Mouse (Mus musculus): ENCODE data around the gene Iqcm. TPM values are rescaled to one million over a fixed set of nuclear protein-coding genes. Genes with fewer than 3 reads are reported as not detected.

Iqcm gene
- polyA plus RNA-seq, 1 experiment from 2014 or later, result not detected

GRCm38 (mm10) chr8:75917603-75918344 is 469.3 kb downstream of the Iqcm start:
- ATAC-seq (ENCODE audit: insufficient number of reproducible peaks, insufficient read depth, low FRiP score, low read depth), result no peak
- H3K27ac ChIP-seq (replicated peaks in 1 of 2; ENCODE audit: control insufficient read depth in 1 of 2, insufficient read depth in 1 of 2, low read depth in 2 of 2, low read length in 2 of 2), result no peak overlapping the region
- H3K27me3 ChIP-seq (ENCODE audit: control insufficient read depth, insufficient read depth, low read length), result no peaks in the 10 kb centered on the region
- H3K36me3 ChIP-seq (ENCODE audit: control insufficient read depth, insufficient read depth, low read length), result no peaks in the 10 kb centered on the region
- 73% methylated on average over 15 of the region's 15 CpGs for WGBS
- no peak overlapping the region for H3K4me2 ChIP-seq (ENCODE audit: low read length)
- no peak overlapping the region for H3K4me3 ChIP-seq (ENCODE audit: control insufficient read depth in 1 of 2, insufficient read depth in 1 of 2, low read depth in 1 of 2, low read length in 2 of 2)
- H3K4me1 ChIP-seq (ENCODE audit: control insufficient read depth in 2 of 2, insufficient read depth in 2 of 2, low read length in 2 of 2), result no peaks in the 10 kb centered on the region
- H3K9me3 ChIP-seq (ENCODE audit: control insufficient read depth, low read length), result no peaks in the 10 kb centered on the region
- no peak overlapping the region for H3K9ac ChIP-seq (ENCODE audit: low read length)

- Histone ChIP-seq H3K9ac (ENCODE audit: low read length) (no peak overlapping the region), H3K4me1 (ENCODE audit: control insufficient read depth in 2 of 2, insufficient read depth in 2 of 2, low read length in 2 of 2) (no peaks in the 10 kb centered on the region), H3K4me2 (ENCODE audit: low read length) (no peak overlapping the region), H3K27ac (replicated peaks in 1 of 2; ENCODE audit: control insufficient read depth in 1 of 2, insufficient read depth in 1 of 2, low read depth in 2 of 2, low read length in 2 of 2) (no peak overlapping the region), H3K36me3 (ENCODE audit: control insufficient read depth, insufficient read depth, low read length) (no peaks in the 10 kb centered on the region), H3K4me3 (ENCODE audit: control insufficient read depth in 1 of 2, insufficient read depth in 1 of 2, low read depth in 1 of 2, low read length in 2 of 2) (no peak overlapping the region), H3K9me3 (ENCODE audit: control insufficient read depth, low read length) (no peaks in the 10 kb centered on the region), H3K27me3 (ENCODE audit: control insufficient read depth, insufficient read depth, low read length) (no peaks in the 10 kb centered on the region)
- ATAC-seq (ENCODE audit: insufficient number of reproducible peaks, insufficient read depth, low FRiP score, low read depth), result no peak
- WGBS, result 51% methylated on average over 1 of the region's 1 CpGs
Measured at GRCm38 (mm10) chr8:75949166-75949565, 500.7 kb downstream of the Iqcm start.

GRCm38 (mm10) chr8:75956016-75956415 is 507.5 kb downstream of the Iqcm start:
- Histone ChIP-seq H3K9me3 (ENCODE audit: control insufficient read depth, low read length) (no peaks in the 10 kb centered on the region), H3K9ac (ENCODE audit: low read length) (no peak overlapping the region), H3K4me2 (ENCODE audit: low read length) (no peak overlapping the region), H3K4me1 (ENCODE audit: control insufficient read depth in 2 of 2, insufficient read depth in 2 of 2, low read length in 2 of 2) (no peaks in the 10 kb centered on the region), H3K27me3 (ENCODE audit: control insufficient read depth, insufficient read depth, low read length) (no peaks in the 10 kb centered on the region), H3K4me3 (ENCODE audit: control insufficient read depth in 1 of 2, insufficient read depth in 1 of 2, low read depth in 1 of 2, low read length in 2 of 2) (no peak overlapping the region), H3K27ac (replicated peaks in 1 of 2; ENCODE audit: control insufficient read depth in 1 of 2, insufficient read depth in 1 of 2, low read depth in 2 of 2, low read length in 2 of 2) (no peak overlapping the region), H3K36me3 (ENCODE audit: control insufficient read depth, insufficient read depth, low read length) (no peaks in the 10 kb centered on the region)
- 72% methylated on average over 2 of the region's 2 CpGs for WGBS
- no peak for ATAC-seq (ENCODE audit: insufficient number of reproducible peaks, insufficient read depth, low FRiP score, low read depth)

GRCm38 (mm10) chr8:76018501-76018900 is 570.0 kb downstream of the Iqcm start:
- Histone ChIP-seq H3K4me3 (ENCODE audit: control insufficient read depth in 1 of 2, insufficient read depth in 1 of 2, low read depth in 1 of 2, low read length in 2 of 2) (no peak overlapping the region), H3K27me3 (ENCODE audit: control insufficient read depth, insufficient read depth, low read length) (no peaks in the 10 kb centered on the region), H3K36me3 (ENCODE audit: control insufficient read depth, insufficient read depth, low read length) (no peaks in the 10 kb centered on the region), H3K9ac (ENCODE audit: low read length) (no peak overlapping the region), H3K9me3 (ENCODE audit: control insufficient read depth, low read length) (0 out of 2 replicates have a peak, but pooled peaks cover 3% of the 10 kb centered on the region), H3K27ac (replicated peaks in 1 of 2; ENCODE audit: control insufficient read depth in 1 of 2, insufficient read depth in 1 of 2, low read depth in 2 of 2, low read length in 2 of 2) (no peak overlapping the region), H3K4me1 (ENCODE audit: control insufficient read depth in 2 of 2, insufficient read depth in 2 of 2, low read length in 2 of 2) (no peaks in the 10 kb centered on the region), H3K4me2 (ENCODE audit: low read length) (no peak overlapping the region)
- WGBS, result 85% methylated on average over 4 of the region's 4 CpGs
- no peak for ATAC-seq (ENCODE audit: insufficient number of reproducible peaks, insufficient read depth, low FRiP score, low read depth)

Other genes with a start within 250 kb of the Iqcm start
- 0.57 and 0.67 TPM in 2 replicates for gene Rasd2, start 234.8 kb upstream of the Iqcm start, polyA plus RNA-seq (2014; fragmentation: Nextera tagmentation; extraction: Ambion mirVana)
- 0.22 and 0.24 TPM in 2 replicates for gene Gm10358, start 42.1 kb upstream of the Iqcm start, polyA plus RNA-seq (2014; fragmentation: Nextera tagmentation; extraction: Ambion mirVana)